Mouse (Mus musculus): ENCODE data around the gene Atp5d. TPM values are rescaled to one million over a fixed set of nuclear protein-coding genes. Genes with fewer than 3 reads are reported as not detected.
"Not testable (repeated sequence)": the region's sequence is repeated elsewhere in the genome, so short reads cannot be mapped to it uniquely, and the experiment has no call there.

The Atp5d gene
- total RNA-seq, 2 experiments from 2014 or later: 332 to 344 TPM

DNA sequence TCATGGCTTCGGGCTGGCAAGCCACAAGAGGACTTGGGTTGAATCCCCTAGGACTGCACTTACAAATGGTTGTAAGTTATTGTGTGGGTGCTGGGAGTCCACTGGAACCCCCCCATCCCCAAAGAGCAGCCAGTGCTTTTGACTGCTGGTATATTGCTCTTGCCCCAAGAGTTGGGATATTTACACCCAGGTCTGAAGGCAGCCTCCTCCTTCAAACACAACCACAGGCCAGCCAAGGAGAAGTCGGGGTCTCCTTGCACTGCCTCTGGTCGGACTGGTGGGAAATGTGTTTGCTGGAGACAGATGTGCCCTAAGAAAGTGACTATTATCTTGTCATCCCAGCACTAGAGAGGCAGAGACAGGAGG, 23.8 kb downstream of the Atp5d start:
- TF ChIP-seq CTCF (conservative IDR thresholded peaks at IDR 0.05): no peak
- Histone ChIP-seq H3K27ac (peak overlapping the region; percentile 89; the same call in 1 of the 2 replicates), H3K4me3 (no peak overlapping the region)
- DNase-seq (ENCODE audit: low spot score in 2 of 2): no peak

- Histone ChIP-seq H3K4me3 (no peak overlapping the region), H3K27ac (no peak overlapping the region)
- no peak for DNase-seq (ENCODE audit: low spot score in 2 of 2)
- no peak for TF ChIP-seq CTCF (conservative IDR thresholded peaks at IDR 0.05)
Observed at GRCm38 (mm10) chr10:80162716-80163299, 24.4 kb downstream of the Atp5d start.

DNA sequence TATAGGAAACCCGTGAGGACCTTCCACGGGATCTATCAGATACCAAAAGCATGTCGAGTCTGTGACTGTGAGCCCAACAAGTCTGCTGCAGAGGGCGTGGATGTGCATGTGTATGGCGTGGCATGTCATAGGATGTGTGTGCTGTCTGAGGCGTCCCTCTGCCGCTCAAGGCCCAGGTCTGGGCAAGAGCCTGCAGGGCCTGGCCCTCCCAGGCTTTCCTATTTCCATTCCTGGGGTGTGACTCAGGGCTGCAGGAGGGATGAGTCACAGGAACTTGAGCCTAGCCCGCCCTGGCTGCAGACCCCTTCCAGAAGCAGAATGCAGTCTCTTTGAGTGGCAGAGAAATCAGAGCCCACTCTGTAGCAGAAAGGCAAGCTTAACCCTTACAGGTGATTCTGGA, 25.3 kb downstream of the Atp5d start:
- Histone ChIP-seq H3K4me3 (no peak overlapping the region), H3K27ac (peak overlapping the region; percentile 84; the same call in 1 of the 2 replicates)
- no peak for DNase-seq (ENCODE audit: low spot score in 2 of 2)
- no peak for TF ChIP-seq CTCF (conservative IDR thresholded peaks at IDR 0.05)

GRCm38 (mm10) chr10:80164161-80164997, 25.9 kb downstream of the Atp5d start:
- no peak for TF ChIP-seq CTCF (conservative IDR thresholded peaks at IDR 0.05)
- Histone ChIP-seq H3K27ac (peak overlapping the region; percentile 84), H3K4me3 (peak overlapping the region; percentile 61)
- no peak for DNase-seq (ENCODE audit: low spot score in 2 of 2)

DNA sequence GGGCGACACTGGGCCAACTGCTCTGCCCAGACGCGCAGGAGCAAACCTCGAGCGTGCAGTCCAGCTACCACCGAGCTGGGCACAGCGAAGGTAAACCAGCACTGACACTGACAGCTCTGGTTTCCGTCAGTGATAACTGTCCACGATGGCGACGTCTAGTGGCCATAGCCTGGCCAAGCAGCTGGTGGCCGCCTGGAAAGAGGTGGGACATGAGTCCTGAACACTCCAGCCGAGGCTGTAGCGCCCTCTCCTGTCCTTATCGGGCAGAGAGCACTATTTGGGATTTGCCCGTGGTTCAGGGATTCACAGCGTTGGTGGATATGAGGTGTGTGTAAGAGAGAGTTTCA, 26.5 kb downstream of the Atp5d start:
- Histone ChIP-seq H3K27ac (peak overlapping the region; percentile 84), H3K4me3 (peak overlapping the region; percentile 61)
- DNase-seq (ENCODE audit: low spot score in 2 of 2): peak; percentile 94 to 96
- peak; percentile 100 for TF ChIP-seq CTCF (conservative IDR thresholded peaks at IDR 0.05)

DNA sequence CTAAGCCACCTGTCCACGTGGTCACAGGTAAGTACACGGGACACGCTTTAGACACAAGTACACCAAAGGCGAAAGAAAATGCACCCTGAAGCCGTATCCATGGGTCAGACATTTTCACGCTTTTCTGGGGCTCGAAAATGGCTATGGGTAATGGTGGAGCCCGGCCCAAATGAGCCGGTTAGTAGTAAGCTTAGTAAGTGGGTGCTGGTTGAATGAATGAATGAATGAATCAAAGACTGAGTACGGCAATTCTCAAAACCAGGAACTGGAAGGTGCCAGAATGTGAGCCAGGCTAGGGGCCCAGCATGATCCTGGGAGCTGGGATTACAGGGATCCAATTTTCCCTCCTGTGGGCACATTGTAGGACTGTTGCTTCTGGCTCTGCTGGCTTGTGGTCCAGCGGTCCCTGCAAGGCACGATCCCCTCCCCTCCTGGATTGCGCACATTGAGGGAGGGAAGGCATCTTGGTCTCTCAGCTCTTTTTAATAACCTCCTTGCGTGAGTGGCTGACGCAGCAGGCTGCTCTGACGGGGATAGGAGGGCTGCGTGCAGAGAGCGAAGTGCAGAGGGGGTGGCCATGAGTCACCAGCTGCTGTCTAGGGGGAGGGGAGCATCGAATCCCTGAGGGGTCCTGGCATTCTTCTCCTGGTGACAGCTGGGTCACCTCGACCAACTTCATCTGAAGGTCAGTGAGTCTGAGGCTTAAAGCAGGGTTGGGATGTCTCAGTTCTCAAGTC, 27.1 kb downstream of the Atp5d start, which contains the start of gene Cirbp:
Gene Cirbp (plus strand): TSS at position 594 of the 737 bp plus-strand sequence.
- Histone ChIP-seq H3K27ac (peak within 1 kb of the TSS; percentile 85), H3K4me3 (peak within 1 kb of the TSS; percentile 61)
- DNase-seq (ENCODE audit: low spot score in 2 of 2): no peak
- 0 out of 2 replicates have a peak, but pooled peaks have one; percentile 44 for TF ChIP-seq CTCF (conservative IDR thresholded peaks at IDR 0.05)

DNA sequence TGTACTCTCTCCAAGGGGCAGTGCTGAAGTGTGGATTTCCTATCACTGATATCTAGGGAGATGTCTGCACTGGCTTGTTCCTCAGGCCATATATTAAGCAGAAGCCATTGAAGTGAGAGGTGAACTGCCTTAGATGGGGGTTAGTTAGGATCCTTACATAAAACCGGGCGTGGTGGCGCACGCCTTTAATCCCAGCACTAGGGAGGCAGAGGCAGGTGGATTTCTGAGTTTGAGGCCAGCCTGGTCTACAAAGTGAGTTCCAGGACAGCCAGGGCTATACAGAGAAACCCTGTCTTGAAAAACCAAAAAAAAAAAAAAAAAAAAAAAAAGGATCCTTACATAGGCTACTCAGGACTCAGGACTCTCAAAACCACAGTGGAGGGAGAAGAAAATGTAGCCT, 27.7 kb downstream of the Atp5d start:
- H3K27ac ChIP-seq: peak overlapping the region; percentile 85
- DNase-seq (ENCODE audit: low spot score in 2 of 2); H3K4me3 ChIP-seq: not testable (repeated sequence)

DNA sequence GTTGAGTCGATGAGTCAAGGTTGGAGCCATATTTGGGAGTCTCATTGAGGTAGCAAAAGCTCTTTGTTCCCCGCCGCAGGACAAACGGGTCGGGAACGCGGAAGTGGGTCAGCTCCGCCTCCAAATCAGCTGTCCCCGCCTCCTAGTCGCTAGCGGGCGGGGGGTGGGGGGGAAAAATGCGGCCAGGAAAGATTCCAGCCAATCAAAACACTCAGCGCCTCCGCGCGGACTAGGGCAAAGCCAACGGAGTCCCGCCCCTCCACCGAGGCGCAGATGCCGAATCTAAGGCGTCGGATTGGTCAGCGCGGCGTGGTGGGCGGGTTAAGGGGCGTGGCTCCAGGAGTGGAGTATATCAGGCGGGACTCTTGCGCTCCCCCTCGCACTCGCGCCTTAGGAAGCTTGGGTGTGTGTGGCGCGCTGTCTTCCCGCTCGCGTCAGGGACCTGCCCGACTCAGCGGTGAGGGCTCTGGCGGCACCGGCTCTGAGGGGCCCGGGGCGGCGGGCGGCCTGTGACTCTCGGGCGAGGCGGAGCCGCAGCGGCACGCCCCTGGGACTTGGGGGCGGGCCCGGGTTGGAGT, 29.1 kb downstream of the Atp5d start:
- H3K4me3 ChIP-seq: peak overlapping the region; percentile 94
- H3K27ac ChIP-seq: peak overlapping the region; percentile 98
- DNase-seq (ENCODE audit: low spot score in 2 of 2): peak; percentile 98 to 99
- no peak for TF ChIP-seq CTCF (conservative IDR thresholded peaks at IDR 0.05)

- no peak for TF ChIP-seq CTCF (conservative IDR thresholded peaks at IDR 0.05)
- H3K27ac ChIP-seq: peak overlapping the region; percentile 98
- DNase-seq (ENCODE audit: low spot score in 2 of 2): peak; percentile 90 to 93
- H3K4me3 ChIP-seq: peak overlapping the region; percentile 94
Observed at GRCm38 (mm10) chr10:80168038-80168661, 29.7 kb downstream of the Atp5d start.

- Histone ChIP-seq H3K4me3 (peak overlapping the region; percentile 94), H3K27ac (peak overlapping the region; percentile 98; the same call in 1 of the 2 replicates)
- no peak for DNase-seq (ENCODE audit: low spot score in 2 of 2)
- no peak for TF ChIP-seq CTCF (conservative IDR thresholded peaks at IDR 0.05)
Observed at GRCm38 (mm10) chr10:80169070-80169469, 30.6 kb downstream of the Atp5d start.

DNA sequence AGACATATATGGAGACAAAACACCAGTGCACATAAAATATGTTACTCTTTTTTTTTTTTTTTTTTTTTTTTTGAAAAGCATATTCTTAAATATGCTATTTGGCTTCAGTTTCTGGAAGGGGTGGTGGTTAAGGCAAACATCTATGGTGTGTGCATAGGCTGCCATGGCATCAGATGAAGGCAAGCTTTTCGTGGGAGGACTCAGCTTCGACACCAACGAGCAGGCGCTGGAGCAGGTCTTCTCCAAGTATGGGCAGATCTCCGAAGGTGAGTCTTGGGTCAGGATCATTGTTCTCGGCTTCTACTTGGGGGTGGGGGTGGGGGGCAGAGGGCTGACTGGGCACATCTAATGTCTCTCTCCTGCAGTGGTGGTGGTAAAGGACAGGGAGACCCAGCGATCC, 31.2 kb downstream of the Atp5d start:
- Histone ChIP-seq H3K27ac (0 out of 2 replicates have a peak overlapping the region, but pooled peaks have one; percentile 92), H3K4me3 (no peak overlapping the region)
- TF ChIP-seq CTCF (conservative IDR thresholded peaks at IDR 0.05): no peak
- no peak for DNase-seq (ENCODE audit: low spot score in 2 of 2)

- no peak for TF ChIP-seq CTCF (conservative IDR thresholded peaks at IDR 0.05)
- no peak overlapping the region for H3K4me3 ChIP-seq
- no peak for DNase-seq (ENCODE audit: low spot score in 2 of 2)
- peak overlapping the region; percentile 92 for H3K27ac ChIP-seq
Observed at GRCm38 (mm10) chr10:80170052-80170451, 31.6 kb downstream of the Atp5d start.

Data from layer of hippocampus, adult 2 months (tissue).